Mouse (Mus musculus): ENCODE data around the gene Mfap2. TPM values are rescaled to one million over a fixed set of nuclear protein-coding genes. Genes with fewer than 3 reads are reported as not detected.
A peak's percentile ranks its signal among the peaks of the same experiment; 100 is the strongest.

The Mfap2 gene
- total and polyA plus RNA-seq, 3 experiments, result not detected

DNA sequence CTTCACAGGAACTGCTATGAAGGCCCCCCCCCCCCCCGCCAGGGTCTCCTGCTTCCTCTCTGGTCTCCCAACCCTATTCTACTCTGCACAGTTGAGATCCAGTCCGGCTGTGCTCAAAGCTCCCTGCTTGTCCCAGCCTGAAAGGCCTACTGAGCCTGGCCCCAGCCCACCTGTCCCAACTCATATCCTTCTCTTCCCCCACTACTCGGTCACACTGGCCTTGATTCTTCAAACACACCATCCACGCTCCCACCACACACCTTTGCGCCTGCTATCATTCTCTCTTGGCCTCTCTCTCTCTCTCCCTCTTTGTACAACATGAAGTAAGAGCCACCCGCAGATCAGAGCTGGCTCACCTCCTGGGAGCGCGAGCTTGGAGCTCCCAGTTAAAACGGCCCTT is 48.6 kb downstream of the Mfap2 start:
- Histone ChIP-seq H3K36me3 (replicated peaks) (peaks cover 4% of the 10 kb centered on the region), H3K4me1 (ENCODE audit: insufficient read depth, low read depth, low read length) (peaks cover 16% of the 10 kb centered on the region), H3K27me3 (ENCODE audit: insufficient read depth, low read length) (no peaks in the 10 kb centered on the region), H3K9me3 (replicated peaks) (no peaks in the 10 kb centered on the region), H3K4me3 (ENCODE audit: low read depth, low read length) (no peak overlapping the region)
- TF ChIP-seq GATA1 (IDR thresholded peaks at IDR 0.05; ENCODE audit: borderline replicate concordance, low read length) (no peak), GATA2 (IDR thresholded peaks at IDR 0.05; ENCODE audit: borderline replicate concordance, low read depth, low read length) (no peak), CTCF (IDR thresholded peaks at IDR 0.05; ENCODE audit: low read depth, low read length) (no peak), TAL1 (conservative IDR thresholded peaks at IDR 0.05; ENCODE audit: low read depth, low read length) (no peak), POLR2AphosphoS5 (IDR thresholded peaks at IDR 0.05; ENCODE audit: insufficient replicate concordance, low read depth, low read length) (no peak)
- DNase-seq (ENCODE audit: low spot score), result no peak
- ATAC-seq (ENCODE audit: extremely low read depth, insufficient number of reproducible peaks, low FRiP score, poor library complexity, severe bottlenecking), result no peak

DNA sequence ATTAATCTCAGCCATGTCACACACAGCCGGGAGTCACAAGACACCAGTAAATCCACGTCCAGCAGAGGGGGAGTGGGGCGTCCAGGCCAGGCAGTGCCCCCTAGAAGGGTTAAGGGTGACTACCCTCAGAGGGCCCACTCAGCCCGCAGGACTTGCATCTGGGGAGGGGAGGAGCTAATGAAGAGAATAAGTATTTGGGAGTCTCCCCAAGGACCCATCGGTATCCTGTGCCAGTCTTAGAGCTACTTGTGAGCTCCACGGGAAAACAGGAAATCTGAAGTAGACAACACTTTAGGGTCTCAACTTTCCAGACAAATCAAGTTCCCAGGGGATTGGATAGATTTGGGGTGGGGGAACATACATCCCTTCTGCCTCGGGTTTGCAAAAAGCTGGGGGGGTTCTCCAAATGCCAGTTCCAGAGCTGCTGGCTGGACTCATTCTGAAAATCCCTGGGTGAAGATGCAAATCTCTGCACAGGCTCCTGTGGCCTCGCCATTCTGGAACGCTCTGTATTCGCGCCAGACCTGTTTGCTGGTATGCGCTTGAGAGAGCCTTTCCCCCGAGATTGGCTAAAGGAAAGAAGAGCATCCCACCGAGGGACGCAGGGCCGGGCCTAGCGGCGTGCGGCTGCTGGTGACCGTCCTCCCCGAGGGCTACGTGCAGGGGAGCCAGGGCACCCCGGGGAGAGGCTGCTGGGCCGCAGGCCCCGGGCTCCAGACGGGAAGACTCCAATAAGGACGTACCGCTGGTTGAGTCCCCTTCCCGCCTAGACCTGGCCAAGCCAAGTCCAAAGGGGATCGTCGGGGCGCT is 49.6 kb downstream of the Mfap2 start:
- no peak for DNase-seq (ENCODE audit: low spot score)
- Histone ChIP-seq H3K36me3 (replicated peaks) (peaks cover 11% of the 10 kb centered on the region), H3K9me3 (replicated peaks) (no peaks in the 10 kb centered on the region), H3K4me3 (ENCODE audit: low read depth, low read length) (peak overlapping the region; percentile 75), H3K27me3 (ENCODE audit: insufficient read depth, low read length) (no peaks in the 10 kb centered on the region), H3K4me1 (ENCODE audit: insufficient read depth, low read depth, low read length) (peaks cover 14% of the 10 kb centered on the region)
- no peak for ATAC-seq (ENCODE audit: extremely low read depth, insufficient number of reproducible peaks, low FRiP score, poor library complexity, severe bottlenecking)
- TF ChIP-seq GATA2 (IDR thresholded peaks at IDR 0.05; ENCODE audit: borderline replicate concordance, low read depth, low read length), result no peak
- TF ChIP-seq POLR2AphosphoS5 (IDR thresholded peaks at IDR 0.05; ENCODE audit: insufficient replicate concordance, low read depth, low read length), result no peak
- TF ChIP-seq GATA1 (IDR thresholded peaks at IDR 0.05; ENCODE audit: borderline replicate concordance, low read length), result no peak
- TF ChIP-seq CTCF (IDR thresholded peaks at IDR 0.05; ENCODE audit: low read depth, low read length), result no peak
- TF ChIP-seq TAL1 (conservative IDR thresholded peaks at IDR 0.05; ENCODE audit: low read depth, low read length), result no peak

DNA sequence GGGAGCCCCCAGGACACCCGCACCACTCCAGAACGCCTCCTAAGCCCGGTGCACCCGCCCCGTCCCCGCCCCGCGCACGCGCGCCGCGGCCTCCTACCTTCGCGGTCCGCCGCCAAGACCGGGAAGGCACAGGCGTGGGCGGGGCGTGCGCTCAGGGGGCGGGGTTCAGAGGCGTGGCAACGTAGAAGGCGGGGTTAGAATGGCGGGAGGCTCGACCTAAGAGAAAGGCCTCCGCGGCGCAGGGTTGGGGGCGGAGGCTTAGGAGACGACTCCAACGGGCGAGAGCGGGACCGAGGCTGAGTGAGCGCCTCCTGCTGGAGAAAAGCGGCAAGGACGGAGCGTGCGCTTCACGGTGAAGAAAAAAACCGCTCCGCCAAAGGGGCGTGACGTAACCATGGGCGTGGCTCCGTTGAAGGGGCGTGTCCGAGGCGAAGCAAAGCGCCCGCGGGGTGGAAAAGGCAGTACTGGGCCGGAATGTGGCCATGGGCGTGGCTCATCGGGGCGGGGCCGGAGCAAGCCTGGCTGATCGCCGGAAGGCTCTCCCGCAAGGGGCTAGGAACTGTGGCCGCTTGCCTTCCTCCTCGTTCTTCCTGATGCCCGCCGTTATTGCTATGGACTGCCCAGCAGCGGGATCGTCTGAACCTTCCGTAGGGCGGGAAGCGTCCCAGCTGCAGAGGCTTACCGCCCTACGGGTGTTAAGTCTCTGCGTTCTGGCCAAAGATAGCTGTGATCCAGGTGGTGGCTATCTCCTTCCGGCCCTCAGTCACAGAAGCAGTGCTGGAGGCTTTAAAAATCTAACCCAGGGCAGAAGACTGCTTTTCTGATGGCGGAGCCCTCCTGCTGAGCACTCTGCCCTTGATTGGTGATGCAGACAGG is 50.4 kb downstream of the Mfap2 start, which contains the start of gene Crocc:
Gene Crocc (minus strand): TSS at position 125 of the 876 bp plus-strand sequence.
- DNase-seq (ENCODE audit: low spot score) (peak; percentile 92), ATAC-seq (ENCODE audit: extremely low read depth, insufficient number of reproducible peaks, low FRiP score, poor library complexity, severe bottlenecking) (peak; percentile 91)
- Histone ChIP-seq H3K9me3 (replicated peaks) (no peaks in the 10 kb centered on the region), H3K27me3 (ENCODE audit: insufficient read depth, low read length) (no peaks in the 10 kb centered on the region), H3K36me3 (replicated peaks) (peaks cover 17% of the 10 kb centered on the region), H3K4me1 (ENCODE audit: insufficient read depth, low read depth, low read length) (peaks cover 17% of the 10 kb centered on the region), H3K4me3 (ENCODE audit: low read depth, low read length) (peak within 1 kb of the TSS; percentile 75)
- peak; percentile 37; the same call in 1 of the 2 replicates for TF ChIP-seq CTCF (IDR thresholded peaks at IDR 0.05; ENCODE audit: low read depth, low read length)
- TF ChIP-seq GATA1 (IDR thresholded peaks at IDR 0.05; ENCODE audit: borderline replicate concordance, low read length), result no peak

- Histone ChIP-seq H3K4me3 (ENCODE audit: low read depth, low read length) (no peak overlapping the region), H3K4me1 (ENCODE audit: insufficient read depth, low read depth, low read length) (peaks cover 37% of the 10 kb centered on the region), H3K36me3 (replicated peaks) (peaks cover 49% of the 10 kb centered on the region), H3K27me3 (ENCODE audit: insufficient read depth, low read length) (no peaks in the 10 kb centered on the region), H3K9me3 (replicated peaks) (no peaks in the 10 kb centered on the region)
- DNase-seq (ENCODE audit: low spot score) (no peak), ATAC-seq (ENCODE audit: extremely low read depth, insufficient number of reproducible peaks, low FRiP score, poor library complexity, severe bottlenecking) (no peak)
- TF ChIP-seq TAL1 (conservative IDR thresholded peaks at IDR 0.05; ENCODE audit: low read depth, low read length), result no peak
- no peak for TF ChIP-seq CTCF (IDR thresholded peaks at IDR 0.05; ENCODE audit: low read depth, low read length)
- no peak for TF ChIP-seq POLR2AphosphoS5 (IDR thresholded peaks at IDR 0.05; ENCODE audit: insufficient replicate concordance, low read depth, low read length)
- no peak for TF ChIP-seq GATA1 (IDR thresholded peaks at IDR 0.05; ENCODE audit: borderline replicate concordance, low read length)
- no peak for TF ChIP-seq GATA2 (IDR thresholded peaks at IDR 0.05; ENCODE audit: borderline replicate concordance, low read depth, low read length)
Measured at GRCm38 (mm10) chr4:141064104-141064659, 54.0 kb downstream of the Mfap2 start.

DNA sequence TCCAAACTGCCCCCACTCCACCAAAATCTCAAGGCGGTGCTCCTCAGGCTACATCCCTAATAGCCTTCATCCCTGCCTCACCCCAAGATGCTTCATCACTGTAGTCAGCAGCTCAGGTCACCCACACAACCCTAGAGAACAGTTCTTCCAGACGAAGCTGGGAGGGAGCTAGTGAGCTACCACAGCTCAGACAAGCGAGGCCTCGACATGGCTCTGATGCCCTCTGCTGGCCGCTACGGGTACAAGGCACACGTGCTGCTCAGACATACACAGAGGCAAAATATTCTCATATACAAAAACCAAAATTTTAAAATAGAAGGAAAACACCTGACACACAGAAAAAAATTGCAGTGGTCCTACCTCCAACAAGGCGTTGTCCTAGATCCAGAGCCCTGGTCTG is 54.9 kb downstream of the Mfap2 start:
- no peak for TF ChIP-seq GATA2 (IDR thresholded peaks at IDR 0.05; ENCODE audit: borderline replicate concordance, low read depth, low read length)
- TF ChIP-seq CTCF (IDR thresholded peaks at IDR 0.05; ENCODE audit: low read depth, low read length), result peak; percentile 53
- H3K27me3 ChIP-seq (ENCODE audit: insufficient read depth, low read length), result no peaks in the 10 kb centered on the region
- H3K36me3 ChIP-seq (replicated peaks), result peaks cover 58% of the 10 kb centered on the region
- DNase-seq (ENCODE audit: low spot score) (peak; percentile 76), ATAC-seq (ENCODE audit: extremely low read depth, insufficient number of reproducible peaks, low FRiP score, poor library complexity, severe bottlenecking) (peak; percentile 43)
- H3K4me1 ChIP-seq (ENCODE audit: insufficient read depth, low read depth, low read length), result peaks cover 40% of the 10 kb centered on the region
- H3K9me3 ChIP-seq (replicated peaks), result no peaks in the 10 kb centered on the region
- no peak overlapping the region for H3K4me3 ChIP-seq (ENCODE audit: low read depth, low read length)

Other genes with a start within 250 kb of the Mfap2 start
- not detected in 2 replicates for gene Padi4, start 236.2 kb upstream of the Mfap2 start, total RNA-seq (2014; fragmentation: Nextera tagmentation)
- not detected in 2 replicates for gene Padi4, start 236.2 kb upstream of the Mfap2 start, total RNA-seq (2017)
- gene Padi4, start 236.2 kb upstream of the Mfap2 start, polyA plus RNA-seq (2012), result 0.02 TPM in 1 of 2 replicates, not detected in the other
- 0.92 and 1.1 TPM in 2 replicates for gene Padi3, start 199.8 kb upstream of the Mfap2 start, total RNA-seq (2014; fragmentation: Nextera tagmentation)
- 17.6 and 19.1 TPM in 2 replicates for gene Padi3, start 199.8 kb upstream of the Mfap2 start, total RNA-seq (2017)
- gene Padi3, start 199.8 kb upstream of the Mfap2 start, polyA plus RNA-seq (2012), result 1.8 TPM in 2 replicates
- gene Padi1, start 164.6 kb upstream of the Mfap2 start, total RNA-seq (2014; fragmentation: Nextera tagmentation), result not detected in 2 replicates
- 0.12 and 0.16 TPM in 2 replicates for gene Padi1, start 164.6 kb upstream of the Mfap2 start, total RNA-seq (2017)
- 0.03 TPM in 2 replicates for gene Padi1, start 164.6 kb upstream of the Mfap2 start, polyA plus RNA-seq (2012)
- 0.34 TPM in 1 of 2 replicates, not detected in the other for gene Padi2, start 104.1 kb upstream of the Mfap2 start, total RNA-seq (2014; fragmentation: Nextera tagmentation)
- gene Padi2, start 104.1 kb upstream of the Mfap2 start, total RNA-seq (2017), result 0.46 and 0.82 TPM in 2 replicates
- 0.11 and 0.21 TPM in 2 replicates for gene Padi2, start 104.1 kb upstream of the Mfap2 start, polyA plus RNA-seq (2012)
- 51.2 and 51.7 TPM in 2 replicates for gene Sdhb, start 49.2 kb upstream of the Mfap2 start, total RNA-seq (2014; fragmentation: Nextera tagmentation)
- 100 and 103 TPM in 2 replicates for gene Sdhb, start 49.2 kb upstream of the Mfap2 start, total RNA-seq (2017)
- gene Sdhb, start 49.2 kb upstream of the Mfap2 start, polyA plus RNA-seq (2012), result 105 and 142 TPM in 2 replicates
- gene Atp13a2, start 23.5 kb upstream of the Mfap2 start, total RNA-seq (2014; fragmentation: Nextera tagmentation), result 22.3 and 34.0 TPM in 2 replicates
- 21.4 and 26.6 TPM in 2 replicates for gene Atp13a2, start 23.5 kb upstream of the Mfap2 start, total RNA-seq (2017)
- gene Atp13a2, start 23.5 kb upstream of the Mfap2 start, polyA plus RNA-seq (2012), result 67.7 and 124 TPM in 2 replicates
- 1.7 and 3.4 TPM in 2 replicates for gene Crocc, start 50.1 kb downstream of the Mfap2 start, total RNA-seq (2014; fragmentation: Nextera tagmentation)
- gene Crocc, start 50.1 kb downstream of the Mfap2 start, total RNA-seq (2017), result 3.0 and 3.4 TPM in 2 replicates
- 5.3 and 7.1 TPM in 2 replicates for gene Crocc, start 50.1 kb downstream of the Mfap2 start, polyA plus RNA-seq (2012)
- 43.9 and 51.5 TPM in 2 replicates for gene Necap2, start 67.9 kb downstream of the Mfap2 start, total RNA-seq (2014; fragmentation: Nextera tagmentation)
- 61.9 and 62.4 TPM in 2 replicates for gene Necap2, start 67.9 kb downstream of the Mfap2 start, total RNA-seq (2017)
- 91.8 and 101 TPM in 2 replicates for gene Necap2, start 67.9 kb downstream of the Mfap2 start, polyA plus RNA-seq (2012)
- gene Spata21, start 77.9 kb downstream of the Mfap2 start, total RNA-seq (2014; fragmentation: Nextera tagmentation), result not detected in 2 replicates
- not detected in 2 replicates for gene Spata21, start 77.9 kb downstream of the Mfap2 start, total RNA-seq (2017)
- gene Spata21, start 77.9 kb downstream of the Mfap2 start, polyA plus RNA-seq (2012), result not detected in 2 replicates
- gene Szrd1, start 129.4 kb downstream of the Mfap2 start, total RNA-seq (2014; fragmentation: Nextera tagmentation), result 54.3 and 64.5 TPM in 2 replicates
- 36.7 and 37.2 TPM in 2 replicates for gene Szrd1, start 129.4 kb downstream of the Mfap2 start, total RNA-seq (2017)
- gene Szrd1, start 129.4 kb downstream of the Mfap2 start, polyA plus RNA-seq (2012), result 150 and 161 TPM in 2 replicates
- gene Fbxo42, start 137.5 kb downstream of the Mfap2 start, total RNA-seq (2014; fragmentation: Nextera tagmentation), result 30.3 and 36.7 TPM in 2 replicates
- 7.6 and 8.3 TPM in 2 replicates for gene Fbxo42, start 137.5 kb downstream of the Mfap2 start, total RNA-seq (2017)
- gene Fbxo42, start 137.5 kb downstream of the Mfap2 start, polyA plus RNA-seq (2012), result 14.3 and 15.5 TPM in 2 replicates
- 1.0 and 2.0 TPM in 2 replicates for gene Rsg1, start 203.5 kb downstream of the Mfap2 start, total RNA-seq (2014; fragmentation: Nextera tagmentation)
- gene Rsg1, start 203.5 kb downstream of the Mfap2 start, total RNA-seq (2017), result 0.93 and 1.6 TPM in 2 replicates
- 0.56 and 0.87 TPM in 2 replicates for gene Rsg1, start 203.5 kb downstream of the Mfap2 start, polyA plus RNA-seq (2012)
- not detected in 2 replicates for gene Arhgef19, start 229.1 kb downstream of the Mfap2 start, total RNA-seq (2014; fragmentation: Nextera tagmentation)
- 0.06 TPM in 1 of 2 replicates, not detected in the other for gene Arhgef19, start 229.1 kb downstream of the Mfap2 start, total RNA-seq (2017)
- not detected in 2 replicates for gene Arhgef19, start 229.1 kb downstream of the Mfap2 start, polyA plus RNA-seq (2012)

Measured in G1E (cell line).